Mouse (Mus musculus): ENCODE data around the gene Afap1. TPM values are rescaled to one million over a fixed set of nuclear protein-coding genes. Genes with fewer than 3 reads are reported as not detected.
A peak's percentile ranks its signal among the peaks of the same experiment; 100 is the strongest.

Afap1 gene
- total and polyA plus RNA-seq, 2 experiments from 2014 or later, result 43.6 to 89.4 TPM

DNA sequence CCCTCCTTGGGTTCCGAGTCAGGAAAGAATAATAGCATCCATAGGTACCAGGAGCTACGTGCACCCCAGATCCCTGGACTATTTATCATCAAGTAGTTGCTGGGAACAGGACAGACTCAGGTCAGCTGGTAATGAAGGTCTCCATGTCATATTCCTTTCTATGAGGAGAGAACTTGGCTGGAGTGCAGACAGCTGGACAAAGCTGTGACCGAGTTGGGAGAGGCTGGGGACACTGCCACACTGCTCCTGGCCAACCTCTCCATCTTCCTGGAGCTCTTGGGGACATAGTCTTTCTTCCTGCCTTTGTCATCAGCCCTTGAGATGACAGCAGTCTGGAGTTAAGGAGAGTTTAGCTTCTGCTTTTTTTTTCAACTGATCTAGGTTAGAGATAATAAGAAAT is 76.7 kb downstream of the Afap1 start:
- Histone ChIP-seq H3K4me1 (ENCODE audit: insufficient read depth, low read length) (no peaks in the 10 kb centered on the region), H3K9ac (replicated peaks; ENCODE audit: low read length) (no peak overlapping the region), H3K4me3 (ENCODE audit: low read length) (no peak overlapping the region), H3K27me3 (ENCODE audit: insufficient read depth, low read length) (no peaks in the 10 kb centered on the region), H3K27ac (peak overlapping the region; percentile 45; the same call in 1 of the 2 replicates), H3K9me3 (ENCODE audit: low read length) (no peaks in the 10 kb centered on the region), H3K36me3 (ENCODE audit: insufficient read depth, low read length) (peaks cover 38% of the 10 kb centered on the region), H3K4me2 (ENCODE audit: low read depth, low read length) (no peak overlapping the region)
- no peak for TF ChIP-seq CTCF (IDR thresholded peaks at IDR 0.05; ENCODE audit: low read depth)
- 58% methylated on average over 3 of the region's 3 CpGs for WGBS
- no peak for ATAC-seq
- DNase-seq (ENCODE audit: low spot score), result no peak

DNA sequence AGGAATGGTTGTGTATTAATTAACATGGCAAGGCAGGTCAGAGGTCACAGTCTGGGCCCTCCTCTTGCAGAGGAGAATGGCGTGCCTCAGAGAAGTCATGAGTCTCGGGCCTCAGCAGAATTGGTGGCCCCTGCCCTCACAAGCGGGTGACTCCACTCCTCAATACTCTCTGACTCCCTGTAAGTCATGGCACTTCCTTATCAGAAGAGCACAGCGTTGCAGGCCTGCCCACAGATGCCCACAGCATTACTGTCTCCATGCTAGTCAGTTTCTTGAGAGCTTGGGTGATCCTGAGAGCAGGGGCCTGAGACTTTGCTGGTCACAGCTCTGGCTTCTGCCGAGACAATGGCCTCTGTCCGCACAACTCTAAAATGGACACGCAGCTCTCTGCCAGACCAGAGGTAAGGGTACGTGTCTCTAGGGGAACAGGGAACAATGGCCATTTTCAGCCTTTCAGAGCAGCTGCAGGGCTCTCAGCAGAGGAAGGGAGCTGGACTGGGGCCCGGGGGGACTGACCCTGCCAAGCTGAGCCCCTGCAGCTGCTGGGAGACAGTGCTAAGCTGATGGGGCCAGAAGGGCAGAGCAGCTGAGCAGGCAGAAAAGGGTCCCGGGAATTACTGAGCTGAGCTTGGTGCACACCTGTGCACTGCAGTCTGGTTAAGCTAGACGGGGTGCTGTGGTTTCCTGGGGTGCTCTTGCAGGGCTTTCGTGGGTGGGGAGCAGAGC is 77.4 kb downstream of the Afap1 start:
- no peaks in the 10 kb centered on the region for H3K27me3 ChIP-seq (ENCODE audit: insufficient read depth, low read length)
- WGBS, result 32% methylated on average over 12 of the region's 12 CpGs
- H3K36me3 ChIP-seq (ENCODE audit: insufficient read depth, low read length), result peaks cover 31% of the 10 kb centered on the region
- no peak overlapping the region for H3K4me3 ChIP-seq (ENCODE audit: low read length)
- no peak overlapping the region for H3K4me2 ChIP-seq (ENCODE audit: low read depth, low read length)
- H3K9me3 ChIP-seq (ENCODE audit: low read length), result no peaks in the 10 kb centered on the region
- peak overlapping the region; percentile 45; the same call in 1 of the 2 replicates for H3K27ac ChIP-seq
- TF ChIP-seq CTCF (IDR thresholded peaks at IDR 0.05; ENCODE audit: low read depth), result no peak
- no peaks in the 10 kb centered on the region for H3K4me1 ChIP-seq (ENCODE audit: insufficient read depth, low read length)
- peak; percentile 66 for DNase-seq (ENCODE audit: low spot score)
- peak; percentile 75 for ATAC-seq
- H3K9ac ChIP-seq (replicated peaks; ENCODE audit: low read length), result no peak overlapping the region

DNA sequence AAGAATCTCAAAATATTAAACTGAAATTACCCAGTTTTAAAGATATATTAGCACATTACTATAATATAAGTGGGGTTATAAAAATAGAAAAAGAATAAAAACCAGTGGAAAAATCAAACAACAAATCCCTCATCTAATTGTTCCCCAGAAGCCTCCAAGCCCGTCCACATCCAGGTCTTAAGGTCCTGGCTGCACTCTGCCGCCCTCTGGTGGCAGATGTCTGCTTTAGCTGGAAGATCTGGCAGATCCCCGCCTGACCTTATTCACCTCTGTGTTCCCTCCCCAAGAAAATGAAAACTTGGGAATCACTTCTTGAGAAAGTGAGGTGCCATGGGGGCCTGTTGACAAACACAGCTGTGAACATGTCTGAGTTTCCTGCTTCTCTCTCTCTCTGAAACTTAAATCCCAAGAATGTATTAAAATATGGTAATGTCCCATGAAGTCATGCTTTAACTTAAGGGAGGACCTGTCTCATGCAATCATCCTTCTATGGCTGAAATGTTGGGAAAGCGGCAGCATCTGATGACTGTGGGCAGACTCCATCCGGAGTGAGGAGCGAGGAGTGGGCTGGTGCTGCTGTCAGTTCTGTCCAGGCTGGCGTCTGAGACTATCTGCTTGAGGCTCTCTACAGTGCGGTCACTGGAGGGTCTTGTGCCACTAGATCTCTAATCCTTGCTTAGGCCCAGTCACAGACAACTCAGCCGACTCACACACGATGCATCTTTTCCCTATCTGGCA is 78.9 kb downstream of the Afap1 start:
- Histone ChIP-seq H3K9ac (replicated peaks; ENCODE audit: low read length) (no peak overlapping the region), H3K27ac (0 out of 2 replicates have a peak overlapping the region, but pooled peaks have one; percentile 27), H3K4me2 (ENCODE audit: low read depth, low read length) (no peak overlapping the region), H3K9me3 (ENCODE audit: low read length) (no peaks in the 10 kb centered on the region), H3K4me1 (ENCODE audit: insufficient read depth, low read length) (no peaks in the 10 kb centered on the region), H3K4me3 (ENCODE audit: low read length) (no peak overlapping the region), H3K36me3 (ENCODE audit: insufficient read depth, low read length) (peaks cover 34% of the 10 kb centered on the region), H3K27me3 (ENCODE audit: insufficient read depth, low read length) (no peaks in the 10 kb centered on the region)
- peak; percentile 92 for TF ChIP-seq CTCF (IDR thresholded peaks at IDR 0.05; ENCODE audit: low read depth)
- WGBS, result 63% methylated on average over 10 of the region's 10 CpGs
- DNase-seq (ENCODE audit: low spot score), result peak; percentile 89
- no peak for ATAC-seq

DNA sequence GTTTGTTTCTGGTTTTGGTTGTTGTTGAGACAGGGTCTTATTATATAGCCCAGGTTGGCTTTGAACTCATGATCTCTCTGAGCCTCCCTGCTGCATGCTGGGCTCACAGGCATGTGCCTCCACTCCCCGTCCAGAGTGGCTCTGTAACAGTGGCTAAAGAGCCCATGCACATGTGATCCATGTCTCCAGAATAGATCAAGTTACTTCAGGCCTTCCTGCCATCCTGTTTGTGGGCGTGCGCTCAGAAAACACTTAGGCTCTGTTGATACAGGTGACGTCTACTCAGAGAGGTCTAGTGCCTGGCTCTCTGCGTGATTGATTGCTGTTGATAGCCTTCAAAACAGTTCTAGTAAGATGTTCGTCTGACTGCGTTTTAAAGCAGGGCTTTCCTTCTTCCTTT is 79.6 kb downstream of the Afap1 start:
- Histone ChIP-seq H3K9ac (replicated peaks; ENCODE audit: low read length) (no peak overlapping the region), H3K27ac (no peak overlapping the region), H3K36me3 (ENCODE audit: insufficient read depth, low read length) (peaks cover 41% of the 10 kb centered on the region), H3K27me3 (ENCODE audit: insufficient read depth, low read length) (no peaks in the 10 kb centered on the region), H3K4me3 (ENCODE audit: low read length) (no peak overlapping the region), H3K4me2 (ENCODE audit: low read depth, low read length) (no peak overlapping the region), H3K4me1 (ENCODE audit: insufficient read depth, low read length) (no peaks in the 10 kb centered on the region), H3K9me3 (ENCODE audit: low read length) (no peaks in the 10 kb centered on the region)
- no peak for ATAC-seq
- DNase-seq (ENCODE audit: low spot score), result no peak
- WGBS, result 88% methylated on average over 7 of the region's 7 CpGs
- no peak for TF ChIP-seq CTCF (IDR thresholded peaks at IDR 0.05; ENCODE audit: low read depth)

DNA sequence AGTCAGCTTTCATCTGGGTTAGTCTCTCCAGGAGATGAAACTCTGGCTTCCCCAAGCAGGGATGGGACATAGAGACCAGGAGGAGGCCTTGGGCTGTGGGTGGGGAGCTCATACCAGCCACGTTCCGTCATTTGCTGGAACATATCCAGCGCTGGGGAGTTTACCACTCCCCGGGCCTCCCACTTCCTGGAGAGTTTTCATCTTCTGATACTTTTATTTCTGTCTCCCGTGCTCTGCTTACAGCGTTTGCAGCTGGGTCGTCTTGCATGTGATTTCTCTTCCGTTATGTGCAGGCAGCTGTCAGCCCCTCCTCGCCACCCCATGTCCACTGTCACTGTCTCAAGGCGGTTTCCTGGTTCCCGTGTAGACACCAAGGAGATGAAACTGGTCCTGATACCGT is 80.7 kb downstream of the Afap1 start:
- H3K27me3 ChIP-seq (ENCODE audit: insufficient read depth, low read length), result no peaks in the 10 kb centered on the region
- H3K4me2 ChIP-seq (ENCODE audit: low read depth, low read length), result no peak overlapping the region
- ATAC-seq, result no peak
- TF ChIP-seq CTCF (IDR thresholded peaks at IDR 0.05; ENCODE audit: low read depth), result no peak
- peaks cover 36% of the 10 kb centered on the region for H3K36me3 ChIP-seq (ENCODE audit: insufficient read depth, low read length)
- no peak overlapping the region for H3K27ac ChIP-seq
- no peaks in the 10 kb centered on the region for H3K9me3 ChIP-seq (ENCODE audit: low read length)
- H3K4me1 ChIP-seq (ENCODE audit: insufficient read depth, low read length), result no peaks in the 10 kb centered on the region
- 72% methylated on average over 12 of the region's 12 CpGs for WGBS
- DNase-seq (ENCODE audit: low spot score), result no peak
- H3K9ac ChIP-seq (replicated peaks; ENCODE audit: low read length), result no peak overlapping the region
- H3K4me3 ChIP-seq (ENCODE audit: low read length), result no peak overlapping the region

DNA sequence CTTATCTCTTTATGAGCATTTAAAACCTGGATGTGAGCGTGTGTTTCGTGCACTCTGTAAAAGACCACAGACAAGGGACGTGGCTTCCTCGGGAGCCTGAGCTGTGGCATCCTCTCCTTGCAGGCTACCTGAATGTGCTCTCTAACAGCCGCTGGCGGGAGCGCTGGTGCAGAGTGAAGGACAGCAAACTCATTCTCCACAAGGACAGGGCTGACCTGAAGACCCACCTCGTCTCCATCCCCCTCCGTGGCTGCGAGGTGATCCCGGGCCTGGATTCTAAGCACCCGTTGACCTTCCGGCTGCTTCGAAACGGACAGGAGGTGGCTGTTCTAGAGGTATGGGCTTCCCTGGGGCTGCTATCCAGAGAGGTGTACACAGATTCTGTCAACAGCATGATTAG is 81.1 kb downstream of the Afap1 start:
- Histone ChIP-seq H3K27me3 (ENCODE audit: insufficient read depth, low read length) (no peaks in the 10 kb centered on the region), H3K4me3 (ENCODE audit: low read length) (no peak overlapping the region), H3K9ac (replicated peaks; ENCODE audit: low read length) (no peak overlapping the region), H3K4me1 (ENCODE audit: insufficient read depth, low read length) (no peaks in the 10 kb centered on the region), H3K9me3 (ENCODE audit: low read length) (no peaks in the 10 kb centered on the region), H3K4me2 (ENCODE audit: low read depth, low read length) (no peak overlapping the region), H3K36me3 (ENCODE audit: insufficient read depth, low read length) (peaks cover 35% of the 10 kb centered on the region), H3K27ac (no peak overlapping the region)
- no peak for DNase-seq (ENCODE audit: low spot score)
- TF ChIP-seq CTCF (IDR thresholded peaks at IDR 0.05; ENCODE audit: low read depth), result no peak
- WGBS, result 90% methylated on average over 15 of the region's 15 CpGs
- ATAC-seq, result no peak

DNA sequence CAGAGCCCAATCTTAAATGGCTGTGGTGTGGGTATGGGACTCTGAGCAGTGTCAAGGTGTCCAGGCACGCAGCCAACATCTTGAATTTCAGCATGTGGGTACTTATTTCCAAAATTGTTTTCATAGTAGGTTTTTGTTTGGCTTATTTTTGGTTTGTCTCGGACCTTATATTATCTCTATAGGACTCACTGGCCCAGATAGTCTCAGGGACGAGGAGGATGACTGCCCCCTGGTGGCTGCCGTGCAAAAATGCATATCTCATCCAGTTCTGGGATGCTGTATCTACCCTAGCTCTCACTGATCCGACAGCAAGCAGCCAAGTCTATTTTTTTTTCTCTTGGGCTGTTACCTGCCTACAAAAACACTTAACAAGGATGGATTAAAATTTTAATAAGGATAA is 82.6 kb downstream of the Afap1 start:
- H3K36me3 ChIP-seq (ENCODE audit: insufficient read depth, low read length), result peaks cover 35% of the 10 kb centered on the region
- DNase-seq (ENCODE audit: low spot score) (peak; percentile 87), ATAC-seq (peak; percentile 70)
- WGBS, result 13% methylated on average over 5 of the region's 5 CpGs
- peak; percentile 89 for TF ChIP-seq CTCF (IDR thresholded peaks at IDR 0.05; ENCODE audit: low read depth)
- no peak overlapping the region for H3K27ac ChIP-seq
- H3K9ac ChIP-seq (replicated peaks; ENCODE audit: low read length), result no peak overlapping the region
- H3K9me3 ChIP-seq (ENCODE audit: low read length), result no peaks in the 10 kb centered on the region
- no peak overlapping the region for H3K4me3 ChIP-seq (ENCODE audit: low read length)
- H3K4me2 ChIP-seq (ENCODE audit: low read depth, low read length), result no peak overlapping the region
- no peaks in the 10 kb centered on the region for H3K4me1 ChIP-seq (ENCODE audit: insufficient read depth, low read length)
- no peaks in the 10 kb centered on the region for H3K27me3 ChIP-seq (ENCODE audit: insufficient read depth, low read length)

Measured in hindbrain, postnatal 0 days (tissue).